Mouse (Mus musculus): ENCODE measurements around the gene Hps5. TPM values are rescaled to one million over a fixed set of nuclear protein-coding genes. Genes with fewer than 3 reads are reported as not detected.

Hps5 gene
- total and polyA plus RNA-seq, 3 experiments: 17.8 to 26.0 (median 20.8) TPM

GRCm38 (mm10) chr7:46761049-46761795 lies 34.6 kb downstream of the Hps5 start:
- Histone ChIP-seq H3K27ac (ENCODE audit: insufficient read depth, low read depth) (no peak overlapping the region), H3K4me1 (ENCODE audit: control insufficient read depth in 1 of 2, insufficient read depth in 2 of 2) (no peaks in the 10 kb centered on the region), H3K36me3 (replicated peaks in 1 of 2; ENCODE audit: control insufficient read depth in 1 of 2, insufficient read depth in 1 of 2, low read length in 1 of 2) (peaks cover 41 to 71% of the 10 kb centered on the region in 2 experiments), H3K9ac (ENCODE audit: insufficient read depth, low read depth) (no peak overlapping the region), H3K4me3 (replicated peaks in 1 of 3; ENCODE audit: low read depth in 2 of 3, low read length in 2 of 3, poor library complexity in 1 of 3) (no peak overlapping the region), H3K27me3 (replicated peaks) (no peaks in the 10 kb centered on the region), H3K79me2 (replicated peaks; ENCODE audit: control insufficient read depth, extremely low read depth, insufficient read depth, poor library complexity, severe bottlenecking) (no peaks in the 10 kb centered on the region), H3K4me2 (ENCODE audit: insufficient read depth, low read depth, poor library complexity, severe bottlenecking) (no peak overlapping the region), H3K9me3 (replicated peaks; ENCODE audit: low read length) (no peaks in the 10 kb centered on the region)
- dilution Hi-C loops (cut with MboI; ENCODE audit: extremely low pct_ligation_motif_present, extremely low pct_unique_long_range_greater_than_20kb, low sequenced_read_pairs) (no loop called here), in situ Hi-C loops (cut with MboI; ENCODE audit: low pct_ligation_motif_present, low pct_unique_long_range_greater_than_20kb, low sequenced_read_pairs) (no loop called here)
- no peak for TF ChIP-seq MAFK (IDR thresholded peaks at IDR 0.05; ENCODE audit: insufficient replicate concordance, low read length)
- TF ChIP-seq MXI1 (IDR thresholded peaks at IDR 0.05; ENCODE audit: low read depth, low read length): no peak
- TF ChIP-seq MAZ (IDR thresholded peaks at IDR 0.05; ENCODE audit: low read depth, low read length): no peak
- TF ChIP-seq KAT2A (IDR thresholded peaks at IDR 0.05; ENCODE audit: insufficient replicate concordance, low read length): no peak
- TF ChIP-seq BHLHE40 (IDR thresholded peaks at IDR 0.05; ENCODE audit: low read depth, low read length): no peak
- TF ChIP-seq ZC3H11A (IDR thresholded peaks at IDR 0.05; ENCODE audit: low read depth, low read length): no peak
- no peak for DNase-seq (ENCODE audit: extremely low read depth)

GRCm38 (mm10) chr7:46751490-46751889 lies 44.4 kb downstream of the Hps5 start, which contains the start of gene Saa2:
TSS of gene Saa2 (plus strand) at chr7:46751790.
- no peak for DNase-seq (ENCODE audit: extremely low read depth)
- TF ChIP-seq GABPA (IDR thresholded peaks at IDR 0.05; ENCODE audit: insufficient replicate concordance, low read depth, low read length): no peak
- TF ChIP-seq ELF1 (IDR thresholded peaks at IDR 0.05; ENCODE audit: low read depth, low read length): no peak
- TF ChIP-seq MYC (IDR thresholded peaks at IDR 0.05; ENCODE audit: low read depth, low read length): no peak
- no peak for TF ChIP-seq KAT2A (IDR thresholded peaks at IDR 0.05; ENCODE audit: insufficient replicate concordance, low read length)
- no peak for TF ChIP-seq HCFC1 (IDR thresholded peaks at IDR 0.05; ENCODE audit: low read depth, low read length)
- no peak for TF ChIP-seq JUND (conservative IDR thresholded peaks at IDR 0.05; ENCODE audit: low read depth, low read length)
- TF ChIP-seq RAD21 (IDR thresholded peaks at IDR 0.05; ENCODE audit: low read depth, low read length): no peak
- no peak for TF ChIP-seq USF2 (conservative IDR thresholded peaks at IDR 0.05; ENCODE audit: low read depth, low read length)
- Histone ChIP-seq H3K27me3 (replicated peaks) (no peaks in the 10 kb centered on the region), H3K4me3 (replicated peaks in 1 of 3; ENCODE audit: low read depth in 2 of 3, low read length in 2 of 3, poor library complexity in 1 of 3) (no peak within 1 kb of the TSS), H3K9ac (ENCODE audit: insufficient read depth, low read depth) (no peak within 1 kb of the TSS), H3K9me3 (replicated peaks; ENCODE audit: low read length) (no peaks in the 10 kb centered on the region), H3K4me2 (ENCODE audit: insufficient read depth, low read depth, poor library complexity, severe bottlenecking) (no peak within 1 kb of the TSS), H3K27ac (ENCODE audit: insufficient read depth, low read depth) (no peak within 1 kb of the TSS), H3K4me1 (ENCODE audit: control insufficient read depth in 1 of 2, insufficient read depth in 2 of 2) (peaks cover 12 to 35% of the 10 kb centered on the region in 2 experiments), H3K79me2 (replicated peaks; ENCODE audit: control insufficient read depth, extremely low read depth, insufficient read depth, poor library complexity, severe bottlenecking) (no peaks in the 10 kb centered on the region), H3K36me3 (replicated peaks in 1 of 2; ENCODE audit: control insufficient read depth in 1 of 2, insufficient read depth in 1 of 2, low read length in 1 of 2) (no peaks in the 10 kb centered on the region)
- in situ Hi-C loops (cut with MboI; ENCODE audit: low pct_ligation_motif_present, low pct_unique_long_range_greater_than_20kb, low sequenced_read_pairs): no loop called here
- dilution Hi-C loops (cut with MboI; ENCODE audit: extremely low pct_ligation_motif_present, extremely low pct_unique_long_range_greater_than_20kb, low sequenced_read_pairs): no loop called here
